Mouse (Mus musculus): ENCODE results near the gene Nms. TPM values are rescaled to one million over a fixed set of nuclear protein-coding genes. Genes with fewer than 3 reads are reported as not detected.
A peak's percentile ranks its signal among the peaks of the same experiment; 100 is the strongest.

Nms gene
- polyA plus RNA-seq, 1 experiment from 2014 or later = not detected

DNA sequence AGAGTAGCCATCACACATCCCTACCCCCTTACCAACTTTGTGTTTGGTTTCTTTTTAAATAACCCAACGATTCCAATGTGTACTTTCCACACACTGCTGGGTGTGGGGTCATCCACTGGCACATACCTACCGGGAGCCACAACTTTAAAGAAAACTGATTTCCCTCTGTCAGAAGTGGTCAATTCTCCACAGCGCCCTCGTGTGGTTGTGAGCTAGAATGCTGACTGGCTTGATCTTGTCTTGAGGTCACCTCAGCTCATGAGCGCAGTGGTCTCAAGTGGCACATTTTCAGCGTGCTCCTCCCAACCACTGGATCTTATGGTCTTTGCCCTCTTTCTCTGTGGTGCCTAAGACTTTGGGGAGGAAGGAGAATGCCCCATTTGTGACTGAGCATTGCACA, 2.2 kb upstream of the Nms start:
- no peak overlapping the region for H3K27ac ChIP-seq (ENCODE audit: low read length)
- H3K9ac ChIP-seq (replicated peaks; ENCODE audit: low read length) = no peak overlapping the region
- no peaks in the 10 kb centered on the region for H3K4me1 ChIP-seq (ENCODE audit: insufficient read depth, low read length)
- H3K4me2 ChIP-seq (replicated peaks; ENCODE audit: low read depth, low read length) = no peak overlapping the region
- H3K4me3 ChIP-seq (ENCODE audit: low read length) = no peak overlapping the region
- 32% methylated on average over 6 of the region's 6 CpGs for WGBS
- no peaks in the 10 kb centered on the region for H3K36me3 ChIP-seq (ENCODE audit: insufficient read depth, low read length)
- 0 out of 2 replicates have a peak, but pooled peaks cover 2% of the 10 kb centered on the region for H3K9me3 ChIP-seq (ENCODE audit: low read length)
- ATAC-seq (ENCODE audit: low FRiP score, low TSS enrichment) = no peak
- no peaks in the 10 kb centered on the region for H3K27me3 ChIP-seq (ENCODE audit: insufficient read depth, low read length)

GRCm38 (mm10) chr1:38939608-38940007, 659 bp downstream of the Nms start:
- H3K27ac ChIP-seq (ENCODE audit: low read length) = no peak overlapping the region
- H3K9ac ChIP-seq (replicated peaks; ENCODE audit: low read length) = no peak overlapping the region
- no peaks in the 10 kb centered on the region for H3K4me1 ChIP-seq (ENCODE audit: insufficient read depth, low read length)
- 0 out of 2 replicates have a peak, but pooled peaks cover 2% of the 10 kb centered on the region for H3K9me3 ChIP-seq (ENCODE audit: low read length)
- H3K4me3 ChIP-seq (ENCODE audit: low read length) = no peak overlapping the region
- no peaks in the 10 kb centered on the region for H3K27me3 ChIP-seq (ENCODE audit: insufficient read depth, low read length)
- H3K4me2 ChIP-seq (replicated peaks; ENCODE audit: low read depth, low read length) = no peak overlapping the region
- ATAC-seq (ENCODE audit: low FRiP score, low TSS enrichment) = no peak
- H3K36me3 ChIP-seq (ENCODE audit: insufficient read depth, low read length) = no peaks in the 10 kb centered on the region
- WGBS = 5% methylated on average over 5 of the region's 5 CpGs

GRCm38 (mm10) chr1:38956457-38956856, 17.5 kb downstream of the Nms start:
- ATAC-seq (ENCODE audit: low FRiP score, low TSS enrichment) = no peak
- H3K27me3 ChIP-seq (ENCODE audit: insufficient read depth, low read length) = no peaks in the 10 kb centered on the region
- no peaks in the 10 kb centered on the region for H3K36me3 ChIP-seq (ENCODE audit: insufficient read depth, low read length)
- 89% methylated on average over 3 of the region's 3 CpGs for WGBS
- no peak overlapping the region for H3K9ac ChIP-seq (replicated peaks; ENCODE audit: low read length)
- no peak overlapping the region for H3K4me2 ChIP-seq (replicated peaks; ENCODE audit: low read depth, low read length)
- H3K4me1 ChIP-seq (ENCODE audit: insufficient read depth, low read length) = no peaks in the 10 kb centered on the region
- no peak overlapping the region for H3K27ac ChIP-seq (ENCODE audit: low read length)
- no peak overlapping the region for H3K4me3 ChIP-seq (ENCODE audit: low read length)
- H3K9me3 ChIP-seq (ENCODE audit: low read length) = no peaks in the 10 kb centered on the region

- ATAC-seq (ENCODE audit: low FRiP score, low TSS enrichment) = no peak
- H3K36me3 ChIP-seq (ENCODE audit: insufficient read depth, low read length) = no peaks in the 10 kb centered on the region
- WGBS = 90% methylated on average over 1 of the region's 1 CpGs
- no peak overlapping the region for H3K4me3 ChIP-seq (ENCODE audit: low read length)
- H3K9ac ChIP-seq (replicated peaks; ENCODE audit: low read length) = no peak overlapping the region
- H3K27ac ChIP-seq (ENCODE audit: low read length) = no peak overlapping the region
- H3K9me3 ChIP-seq (ENCODE audit: low read length) = no peaks in the 10 kb centered on the region
- no peaks in the 10 kb centered on the region for H3K27me3 ChIP-seq (ENCODE audit: insufficient read depth, low read length)
- H3K4me1 ChIP-seq (ENCODE audit: insufficient read depth, low read length) = no peaks in the 10 kb centered on the region
- no peak overlapping the region for H3K4me2 ChIP-seq (replicated peaks; ENCODE audit: low read depth, low read length)
Observed at GRCm38 (mm10) chr1:38969116-38969515, 30.2 kb downstream of the Nms start.

DNA sequence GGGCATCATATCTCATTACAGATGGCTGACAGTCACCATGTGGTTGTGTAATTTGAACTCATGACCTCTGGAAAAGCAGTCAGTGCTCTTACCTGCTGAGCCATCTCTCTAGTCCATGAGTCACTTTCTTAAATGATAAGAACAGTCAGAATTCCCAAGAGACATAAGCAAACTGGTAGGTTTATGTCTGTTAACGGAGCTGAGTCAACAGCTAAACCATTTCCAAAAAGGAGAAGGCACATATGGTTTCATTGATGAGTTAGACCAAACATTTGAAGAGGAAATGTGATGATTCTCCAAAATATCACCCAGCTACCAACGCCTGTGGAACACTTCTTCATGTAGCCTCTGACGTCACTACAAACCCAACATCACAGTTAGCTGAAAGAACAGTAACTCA, 32.8 kb downstream of the Nms start:
- H3K27ac ChIP-seq (ENCODE audit: low read length) = no peak overlapping the region
- H3K9me3 ChIP-seq (ENCODE audit: low read length) = no peaks in the 10 kb centered on the region
- H3K4me1 ChIP-seq (ENCODE audit: insufficient read depth, low read length) = no peaks in the 10 kb centered on the region
- no peak overlapping the region for H3K4me3 ChIP-seq (ENCODE audit: low read length)
- whole genome bisulfite sequencing = 87% methylated on average over 3 of the region's 3 CpGs
- no peak for ATAC-seq (ENCODE audit: low FRiP score, low TSS enrichment)
- no peak overlapping the region for H3K4me2 ChIP-seq (replicated peaks; ENCODE audit: low read depth, low read length)
- no peaks in the 10 kb centered on the region for H3K27me3 ChIP-seq (ENCODE audit: insufficient read depth, low read length)
- H3K9ac ChIP-seq (replicated peaks; ENCODE audit: low read length) = no peak overlapping the region
- H3K36me3 ChIP-seq (ENCODE audit: insufficient read depth, low read length) = no peaks in the 10 kb centered on the region

DNA sequence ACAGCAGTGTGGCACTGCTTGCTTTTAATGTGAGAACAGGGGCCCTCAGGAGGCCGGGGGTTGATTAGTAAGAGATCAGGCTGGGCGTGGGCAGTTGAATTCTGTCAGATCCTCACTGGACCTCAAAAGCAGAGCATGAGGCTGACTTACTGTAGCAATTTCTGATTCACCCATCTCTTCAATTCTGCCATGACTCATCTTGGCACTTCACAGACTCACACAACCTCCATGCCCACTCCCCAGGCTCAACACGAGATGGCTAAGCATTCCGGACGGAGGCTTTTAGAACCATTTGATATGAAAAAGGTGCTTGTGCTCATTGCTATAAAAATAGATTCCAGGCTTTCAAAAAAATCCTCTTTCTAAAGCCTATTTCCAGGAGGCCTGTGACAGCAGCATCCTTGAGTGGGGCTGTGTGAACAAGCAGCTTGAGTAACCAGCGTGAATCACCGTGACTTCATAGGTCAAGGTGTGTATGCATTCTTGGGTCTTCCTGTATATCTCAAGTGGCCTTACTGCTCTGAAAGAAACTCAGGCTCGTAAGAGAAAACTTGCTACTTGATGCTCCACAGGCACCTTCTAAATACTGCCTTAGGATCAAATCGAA, 34.1 kb downstream of the Nms start:
- Histone ChIP-seq H3K27ac (ENCODE audit: low read length) (no peak overlapping the region), H3K4me1 (ENCODE audit: insufficient read depth, low read length) (no peaks in the 10 kb centered on the region), H3K36me3 (ENCODE audit: insufficient read depth, low read length) (no peaks in the 10 kb centered on the region), H3K9me3 (ENCODE audit: low read length) (no peaks in the 10 kb centered on the region), H3K27me3 (ENCODE audit: insufficient read depth, low read length) (no peaks in the 10 kb centered on the region), H3K4me2 (replicated peaks; ENCODE audit: low read depth, low read length) (no peak overlapping the region), H3K4me3 (ENCODE audit: low read length) (no peak overlapping the region), H3K9ac (replicated peaks; ENCODE audit: low read length) (no peak overlapping the region)
- WGBS = 87% methylated on average over 9 of the region's 9 CpGs
- ATAC-seq (ENCODE audit: low FRiP score, low TSS enrichment) = no peak

- Histone ChIP-seq H3K27ac (ENCODE audit: low read length) (no peak overlapping the region), H3K27me3 (ENCODE audit: insufficient read depth, low read length) (no peaks in the 10 kb centered on the region), H3K4me2 (replicated peaks; ENCODE audit: low read depth, low read length) (no peak overlapping the region), H3K4me1 (ENCODE audit: insufficient read depth, low read length) (no peaks in the 10 kb centered on the region), H3K4me3 (ENCODE audit: low read length) (no peak overlapping the region), H3K9ac (replicated peaks; ENCODE audit: low read length) (no peak overlapping the region), H3K36me3 (ENCODE audit: insufficient read depth, low read length) (no peaks in the 10 kb centered on the region), H3K9me3 (ENCODE audit: low read length) (no peaks in the 10 kb centered on the region)
- ATAC-seq (ENCODE audit: low FRiP score, low TSS enrichment) = no peak
- WGBS = 74% methylated on average over 7 of the region's 7 CpGs
Observed at GRCm38 (mm10) chr1:38979953-38980352, 41.0 kb downstream of the Nms start.

- no peak for ATAC-seq (ENCODE audit: low FRiP score, low TSS enrichment)
- Histone ChIP-seq H3K9me3 (ENCODE audit: low read length) (no peaks in the 10 kb centered on the region), H3K9ac (replicated peaks; ENCODE audit: low read length) (no peak overlapping the region), H3K36me3 (ENCODE audit: insufficient read depth, low read length) (no peaks in the 10 kb centered on the region), H3K4me1 (ENCODE audit: insufficient read depth, low read length) (peaks cover 15% of the 10 kb centered on the region), H3K4me2 (replicated peaks; ENCODE audit: low read depth, low read length) (no peak overlapping the region), H3K4me3 (ENCODE audit: low read length) (no peak overlapping the region), H3K27ac (ENCODE audit: low read length) (no peak overlapping the region), H3K27me3 (ENCODE audit: insufficient read depth, low read length) (no peaks in the 10 kb centered on the region)
- 43% methylated on average over 2 of the region's 2 CpGs for WGBS
Observed at GRCm38 (mm10) chr1:38983870-38984269, 44.9 kb downstream of the Nms start.

DNA sequence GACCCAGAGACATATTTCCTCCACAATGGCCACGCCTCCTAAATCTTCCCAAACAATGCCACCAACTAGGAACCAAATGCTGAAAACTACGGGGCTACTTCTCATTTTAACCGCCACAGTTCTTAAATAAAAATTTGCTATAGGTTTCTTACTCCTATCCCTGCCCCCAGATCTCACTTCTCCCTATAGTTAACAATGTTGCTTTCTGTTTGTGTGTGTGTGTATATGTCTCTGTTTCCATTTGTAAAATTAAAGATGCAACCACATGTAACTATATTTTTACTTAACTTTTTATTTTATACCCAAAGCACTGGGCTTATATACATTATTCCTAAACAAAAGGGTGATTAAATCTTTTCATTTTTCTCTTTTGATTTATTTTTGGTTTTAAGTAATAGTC, 46.4 kb downstream of the Nms start, which contains the start of gene Pdcl3:
Gene Pdcl3 (plus strand): TSS at position 301 of the 400 bp plus-strand sequence.
- H3K4me1 ChIP-seq (ENCODE audit: insufficient read depth, low read length) = peaks cover 19% of the 10 kb centered on the region
- H3K4me2 ChIP-seq (replicated peaks; ENCODE audit: low read depth, low read length) = no peak within 1 kb of the TSS
- H3K9ac ChIP-seq (replicated peaks; ENCODE audit: low read length) = no peak within 1 kb of the TSS
- peak within 1 kb of the TSS; percentile 54 for H3K27ac ChIP-seq (ENCODE audit: low read length)
- H3K4me3 ChIP-seq (ENCODE audit: low read length) = no peak within 1 kb of the TSS
- H3K36me3 ChIP-seq (ENCODE audit: insufficient read depth, low read length) = 0 out of 2 replicates have a peak, but pooled peaks cover 2% of the 10 kb centered on the region
- WGBS = 89% methylated on average over 3 of the region's 3 CpGs
- ATAC-seq (ENCODE audit: low FRiP score, low TSS enrichment) = no peak
- H3K9me3 ChIP-seq (ENCODE audit: low read length) = no peaks in the 10 kb centered on the region
- no peaks in the 10 kb centered on the region for H3K27me3 ChIP-seq (ENCODE audit: insufficient read depth, low read length)

DNA sequence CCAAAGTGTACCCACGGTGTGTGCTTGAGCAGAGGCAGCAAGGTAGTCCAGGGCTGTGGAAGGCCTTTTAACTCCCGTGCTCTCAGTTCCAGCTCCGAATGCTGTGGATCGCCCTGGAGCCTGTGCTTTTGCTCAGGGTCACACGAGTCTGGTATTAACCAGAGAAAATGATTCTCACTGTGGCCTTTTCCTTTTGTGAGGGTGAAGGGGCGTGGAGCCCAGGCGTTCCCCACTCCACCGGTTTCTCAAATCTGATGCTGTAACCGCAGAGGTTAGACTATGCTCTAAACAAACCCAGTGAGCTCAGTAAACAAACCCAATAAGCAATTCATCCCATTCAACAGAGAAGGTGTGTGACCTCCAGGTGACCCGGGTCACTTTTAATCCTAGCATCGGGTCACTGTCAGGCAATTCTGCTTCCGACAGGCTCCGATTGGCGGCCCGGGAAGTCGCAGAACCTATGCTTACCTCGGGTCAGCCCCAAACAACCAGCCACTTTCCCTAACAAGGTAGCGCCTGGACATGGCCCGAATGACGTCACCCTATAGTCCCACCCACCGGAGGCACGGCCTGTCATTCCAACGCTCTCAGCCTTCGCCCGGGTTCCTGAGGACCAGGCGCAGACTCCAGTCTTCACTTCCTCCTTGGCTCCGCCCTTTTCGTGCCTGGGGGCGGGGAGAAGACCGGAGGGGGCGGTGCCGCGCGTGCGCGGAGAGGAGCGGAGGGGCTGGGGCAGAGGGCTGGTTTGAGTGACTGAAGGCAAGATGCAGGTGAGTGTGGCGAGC, 48.3 kb downstream of the Nms start:
- no peaks in the 10 kb centered on the region for H3K9me3 ChIP-seq (ENCODE audit: low read length)
- ATAC-seq (ENCODE audit: low FRiP score, low TSS enrichment) = peak; percentile 99
- H3K9ac ChIP-seq (replicated peaks; ENCODE audit: low read length) = peak overlapping the region; percentile 80
- peak overlapping the region; percentile 70 for H3K4me3 ChIP-seq (ENCODE audit: low read length)
- H3K4me1 ChIP-seq (ENCODE audit: insufficient read depth, low read length) = peaks cover 19% of the 10 kb centered on the region
- H3K27ac ChIP-seq (ENCODE audit: low read length) = peak overlapping the region; percentile 84
- H3K4me2 ChIP-seq (replicated peaks; ENCODE audit: low read depth, low read length) = peak overlapping the region; percentile 69
- H3K27me3 ChIP-seq (ENCODE audit: insufficient read depth, low read length) = no peaks in the 10 kb centered on the region
- H3K36me3 ChIP-seq (ENCODE audit: insufficient read depth, low read length) = peaks cover 7% of the 10 kb centered on the region
- WGBS = 4% methylated on average over 37 of the region's 38 CpGs
